Mouse (Mus musculus) frontal cortex, postnatal 36 days (tissue): ENCODE results near the gene Pi4k2a.

Source experiments
- DNase-seq, 2 experiments: peaks; one replicate each; pipeline ENCODE4 v3.0.0; 2022; ENCODE audit warnings: low spot score in 2 of 2

Pi4k2a gene

GRCm38 (mm10) chr19:42089748-42090595, at the start of gene Pi4k2a:
Pi4k2a (plus strand) TSS chr19:42090470.
- DNase-seq, result peak; percentile 99 to 100

GRCm38 (mm10) chr19:42043988-42044387, 46.3 kb upstream of the Pi4k2a start:
- DNase-seq, result no peak

- peak in 1 of 2 experiments; percentile 21 for DNase-seq
These were observed 44.8 kb upstream of the Pi4k2a start, which contains the start of gene Hoga1 for GRCm38 (mm10) chr19:42045269-42046102. Hoga1 (plus strand) TSS chr19:42045610.

GRCm38 (mm10) chr19:42050251-42050650, 40.0 kb upstream of the Pi4k2a start:
- DNase-seq, result no peak

GRCm38 (mm10) chr19:42051351-42051750, 38.9 kb upstream of the Pi4k2a start:
- no peak for DNase-seq

- DNase-seq, result no peak
These were observed 38.3 kb upstream of the Pi4k2a start, which contains the start of gene 4933411K16Rik for GRCm38 (mm10) chr19:42051948-42052347. 4933411K16Rik (plus strand) TSS chr19:42052248.

- no peak for DNase-seq
These were observed 36.0 kb upstream of the Pi4k2a start for GRCm38 (mm10) chr19:42054255-42054654.

- no peak for DNase-seq
These were observed 34.4 kb upstream of the Pi4k2a start for GRCm38 (mm10) chr19:42055881-42056280.

- DNase-seq, result no peak
These were observed 33.4 kb upstream of the Pi4k2a start for GRCm38 (mm10) chr19:42056719-42057409.

- DNase-seq, result no peak
These were observed 31.8 kb upstream of the Pi4k2a start for GRCm38 (mm10) chr19:42058426-42058825.

- no peak for DNase-seq
These were observed 28.8 kb upstream of the Pi4k2a start for GRCm38 (mm10) chr19:42061443-42061842.

- DNase-seq, result no peak
These were observed 21.6 kb upstream of the Pi4k2a start for GRCm38 (mm10) chr19:42068441-42069240.

- peak in 1 of 2 experiments; percentile 36 for DNase-seq
These were observed 21.1 kb upstream of the Pi4k2a start for GRCm38 (mm10) chr19:42069241-42069525.

GRCm38 (mm10) chr19:42071221-42071620, 19.0 kb upstream of the Pi4k2a start:
- no peak for DNase-seq

GRCm38 (mm10) chr19:42071886-42072608, 18.2 kb upstream of the Pi4k2a start:
- DNase-seq, result no peak

GRCm38 (mm10) chr19:42072802-42073201, 17.5 kb upstream of the Pi4k2a start:
- DNase-seq, result no peak

- no peak for DNase-seq
These were observed 15.2 kb upstream of the Pi4k2a start for GRCm38 (mm10) chr19:42075051-42075450.

GRCm38 (mm10) chr19:42075992-42076391, 14.3 kb upstream of the Pi4k2a start:
- no peak for DNase-seq

- DNase-seq, result no peak
These were observed 11.7 kb upstream of the Pi4k2a start for GRCm38 (mm10) chr19:42078566-42078965.

GRCm38 (mm10) chr19:42079006-42079405, 11.3 kb upstream of the Pi4k2a start:
- no peak for DNase-seq

GRCm38 (mm10) chr19:42079950-42080349, 10.3 kb upstream of the Pi4k2a start:
- no peak for DNase-seq
